Mouse (Mus musculus): Measurements from ENCODE around the gene Dctn2. TPM values are rescaled to one million over a fixed set of nuclear protein-coding genes. Genes with fewer than 3 reads are reported as not detected.

Dctn2 gene
- 10 to 100 TPM; 98.0 to 98.9 TPM for total RNA-seq (2023)

GRCm38 (mm10) chr10:127266112-127267091 lies at the start of gene Dctn2:
Dctn2 (plus strand) TSS chr10:127266368.

GRCm38 (mm10) chr10:127262548-127263398 lies 3.4 kb upstream of the Dctn2 start, which contains the start of gene Kif5a:
Kif5a (minus strand) TSS chr10:127263348.

GRCm38 (mm10) chr10:127288800-127289572 lies 22.8 kb downstream of the Dctn2 start, which contains the start of gene Mbd6:
Mbd6 (minus strand) TSS chr10:127289018.

GRCm38 (mm10) chr10:127311476-127312355 lies 45.5 kb downstream of the Dctn2 start, which contains the start of gene Mars:
Mars (minus strand) TSS chr10:127311786.

GRCm38 (mm10) chr10:127321621-127322020 lies 55.5 kb downstream of the Dctn2 start, which contains the start of gene Arhgap9:
Arhgap9 (plus strand) TSS chr10:127321964.

Other genes starting within 250 kb of the Dctn2 start
- 10 to 100 TPM; 18.8 to 20.9 TPM for gene Tsfm, start 235.5 kb upstream of the Dctn2 start, total RNA-seq (2023)
- 10 to 100 TPM; 23.4 to 26.8 TPM for gene Mettl1, start 225.0 kb upstream of the Dctn2 start, total RNA-seq (2023)
- under 1 TPM in 1 of 2 experiments, not detected in 1; 0.21 TPM for gene Eef1akmt3, start 224.9 kb upstream of the Dctn2 start, total RNA-seq (2023)
- gene Cyp27b1, start 218.1 kb upstream of the Dctn2 start, total RNA-seq (2023) = 1 to 10 TPM in 1 of 2 experiments, under 1 TPM in 1; 0.80 to 2.0 TPM
- gene March9, start 206.2 kb upstream of the Dctn2 start, total RNA-seq (2023) = 1 to 10 TPM; 5.4 to 5.7 TPM
- gene Cdk4, start 202.8 kb upstream of the Dctn2 start, total RNA-seq (2023) = 100 to 1,000 TPM; 143 to 156 TPM
- 10 to 100 TPM; 10.3 to 13.2 TPM for gene Tspan31, start 196.1 kb upstream of the Dctn2 start, total RNA-seq (2023)
- 100 to 1,000 TPM; 166 to 167 TPM for gene Agap2, start 191.1 kb upstream of the Dctn2 start, total RNA-seq (2023)
- 100 to 1,000 TPM in 1 of 2 experiments, 10 to 100 TPM in 1; 98.4 to 100 TPM for gene Os9, start 145.2 kb upstream of the Dctn2 start, total RNA-seq (2023)
- 100 to 1,000 TPM; 696 to 735 TPM for gene B4galnt1, start 101.1 kb upstream of the Dctn2 start, total RNA-seq (2023)
- gene Slc26a10, start 85.7 kb upstream of the Dctn2 start, total RNA-seq (2023) = under 1 TPM in 1 of 2 experiments, not detected in 1; 0.29 TPM
- 1 to 10 TPM in 1 of 2 experiments, not detected in 1; 1.5 TPM for gene Arhgef25, start 76.3 kb upstream of the Dctn2 start, total RNA-seq (2023)
- gene Dtx3, start 70.6 kb upstream of the Dctn2 start, total RNA-seq (2023) = 10 to 100 TPM; 53.6 to 73.9 TPM
- 10 to 100 TPM; 44.9 to 47.9 TPM for gene Pip4k2c, start 54.8 kb upstream of the Dctn2 start, total RNA-seq (2023)
- gene Kif5a, start 3.0 kb upstream of the Dctn2 start, total RNA-seq (2023) = under 1 TPM; 0.44 to 0.56 TPM
- 100 to 1,000 TPM; 110 to 113 TPM for gene Mbd6, start 22.6 kb downstream of the Dctn2 start, total RNA-seq (2023)
- 10 to 100 TPM; 51.4 to 67.0 TPM for gene Mars, start 45.4 kb downstream of the Dctn2 start, total RNA-seq (2023)
- gene Arhgap9, start 55.6 kb downstream of the Dctn2 start, total RNA-seq (2023) = 100 to 1,000 TPM; 317 to 326 TPM
- gene Gli1, start 75.6 kb downstream of the Dctn2 start, total RNA-seq (2023) = not detected
- gene Inhbe, start 88.0 kb downstream of the Dctn2 start, total RNA-seq (2023) = not detected
- gene Inhbc, start 104.1 kb downstream of the Dctn2 start, total RNA-seq (2023) = not detected
- 10 to 100 TPM; 71.0 to 89.8 TPM for gene R3hdm2, start 114.0 kb downstream of the Dctn2 start, total RNA-seq (2023)
- gene Stac3, start 235.3 kb downstream of the Dctn2 start, total RNA-seq (2023) = 10 to 100 TPM in 1 of 2 experiments, 1 to 10 TPM in 1; 8.7 to 12.0 TPM
- not detected for gene Ndufa4l2, start 248.6 kb downstream of the Dctn2 start, total RNA-seq (2023)